Mouse (Mus musculus) bone marrow macrophage, adult 2 months (primary cell): Measurements from ENCODE around the gene Foxe1.
A peak's percentile ranks its signal among the peaks of the same experiment; 100 is the strongest.

Experiments
- CTCF ChIP-seq: IDR thresholded peaks from 2 replicates; pipeline ENCODE4 v1.5.1; 2012; ENCODE audit warnings: low read depth, mild to moderate bottlenecking, low read length, moderate library complexity
- POLR2A ChIP-seq: IDR thresholded peaks from 2 replicates; pipeline ENCODE4 v1.6.1; 2012; ENCODE audit warnings: mild to moderate bottlenecking, low read depth, low read length, borderline replicate concordance

DNA sequence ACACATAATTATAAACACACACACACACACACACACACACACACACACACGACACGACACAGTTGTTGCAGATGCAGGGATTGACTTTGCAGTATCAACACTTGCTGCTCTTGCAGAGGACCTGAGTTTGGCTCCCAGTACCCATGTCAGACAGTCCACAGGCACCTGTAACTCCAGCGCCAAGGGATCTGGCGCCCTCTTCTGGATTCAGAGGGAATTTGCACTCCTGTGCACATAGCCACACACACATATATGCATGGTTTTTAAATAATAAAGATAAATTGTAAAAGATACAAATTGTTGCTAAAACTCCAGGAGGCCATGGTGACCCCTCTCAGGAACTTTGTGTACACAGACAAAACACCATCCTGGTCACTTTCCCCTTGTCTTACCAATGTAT, 25.7 kb downstream of the Foxe1 start:
- TF ChIP-seq POLR2A = no peak
- peak; percentile 21; the same call in 1 of the 2 replicates for TF ChIP-seq CTCF
